Mouse (Mus musculus): ENCODE results near the gene Mapk6. TPM values are rescaled to one million over a fixed set of nuclear protein-coding genes. Genes with fewer than 3 reads are reported as not detected.
A peak's percentile ranks its signal among the peaks of the same experiment; 100 is the strongest.

The Mapk6 gene
- polyA plus RNA-seq, 1 experiment from 2014 or later = 142 TPM

GRCm38 (mm10) chr9:75428274-75428600 is 18.4 kb upstream of the Mapk6 start:
- Histone ChIP-seq H3K36me3 (ENCODE audit: control insufficient read depth, insufficient read depth, low read length) (no peaks in the 10 kb centered on the region), H3K4me3 (ENCODE audit: low read length) (no peak overlapping the region), H3K9me3 (ENCODE audit: control insufficient read depth, low read length) (no peaks in the 10 kb centered on the region), H3K4me2 (ENCODE audit: low read length) (no peak overlapping the region), H3K27me3 (replicated peaks; ENCODE audit: control insufficient read depth, insufficient read depth, low read length) (no peaks in the 10 kb centered on the region), H3K27ac (ENCODE audit: low read depth, low read length) (no peak overlapping the region), H3K9ac (ENCODE audit: low read depth, low read length) (no peak overlapping the region), H3K4me1 (ENCODE audit: control insufficient read depth, insufficient read depth, low read depth, low read length) (no peaks in the 10 kb centered on the region)
- 77% methylated on average over 2 of the region's 2 CpGs for WGBS
- ATAC-seq = no peak

- H3K9me3 ChIP-seq (ENCODE audit: control insufficient read depth, low read length) = no peaks in the 10 kb centered on the region
- H3K4me2 ChIP-seq (ENCODE audit: low read length) = no peak overlapping the region
- 75% methylated on average over 9 of the region's 9 CpGs for WGBS
- H3K9ac ChIP-seq (ENCODE audit: low read depth, low read length) = no peak overlapping the region
- ATAC-seq = 0 out of 2 replicates have a peak, but pooled peaks have one; percentile 50
- no peaks in the 10 kb centered on the region for H3K4me1 ChIP-seq (ENCODE audit: control insufficient read depth, insufficient read depth, low read depth, low read length)
- H3K4me3 ChIP-seq (ENCODE audit: low read length) = no peak overlapping the region
- H3K27ac ChIP-seq (ENCODE audit: low read depth, low read length) = no peak overlapping the region
- H3K36me3 ChIP-seq (ENCODE audit: control insufficient read depth, insufficient read depth, low read length) = no peaks in the 10 kb centered on the region
- no peaks in the 10 kb centered on the region for H3K27me3 ChIP-seq (replicated peaks; ENCODE audit: control insufficient read depth, insufficient read depth, low read length)
Measured at GRCm38 (mm10) chr9:75427366-75428273, 17.8 kb upstream of the Mapk6 start.

- Histone ChIP-seq H3K4me3 (ENCODE audit: low read length) (no peak overlapping the region), H3K4me1 (ENCODE audit: control insufficient read depth, insufficient read depth, low read depth, low read length) (no peaks in the 10 kb centered on the region), H3K27me3 (replicated peaks; ENCODE audit: control insufficient read depth, insufficient read depth, low read length) (no peaks in the 10 kb centered on the region), H3K36me3 (ENCODE audit: control insufficient read depth, insufficient read depth, low read length) (no peaks in the 10 kb centered on the region), H3K4me2 (ENCODE audit: low read length) (no peak overlapping the region), H3K27ac (ENCODE audit: low read depth, low read length) (no peak overlapping the region), H3K9ac (ENCODE audit: low read depth, low read length) (no peak overlapping the region), H3K9me3 (ENCODE audit: control insufficient read depth, low read length) (no peaks in the 10 kb centered on the region)
- ATAC-seq = no peak
- 90% methylated on average over 7 of the region's 7 CpGs for WGBS
Measured at GRCm38 (mm10) chr9:75425796-75426391, 16.1 kb upstream of the Mapk6 start.

- WGBS = 59% methylated on average over 6 of the region's 6 CpGs
- Histone ChIP-seq H3K36me3 (ENCODE audit: control insufficient read depth, insufficient read depth, low read length) (no peaks in the 10 kb centered on the region), H3K27me3 (replicated peaks; ENCODE audit: control insufficient read depth, insufficient read depth, low read length) (no peaks in the 10 kb centered on the region), H3K4me1 (ENCODE audit: control insufficient read depth, insufficient read depth, low read depth, low read length) (no peaks in the 10 kb centered on the region), H3K4me3 (ENCODE audit: low read length) (no peak overlapping the region), H3K27ac (ENCODE audit: low read depth, low read length) (no peak overlapping the region), H3K4me2 (ENCODE audit: low read length) (no peak overlapping the region), H3K9ac (ENCODE audit: low read depth, low read length) (no peak overlapping the region), H3K9me3 (ENCODE audit: control insufficient read depth, low read length) (no peaks in the 10 kb centered on the region)
- no peak for ATAC-seq
Measured at GRCm38 (mm10) chr9:75424358-75425150, 14.7 kb upstream of the Mapk6 start.

- no peaks in the 10 kb centered on the region for H3K36me3 ChIP-seq (ENCODE audit: control insufficient read depth, insufficient read depth, low read length)
- no peaks in the 10 kb centered on the region for H3K4me1 ChIP-seq (ENCODE audit: control insufficient read depth, insufficient read depth, low read depth, low read length)
- H3K9ac ChIP-seq (ENCODE audit: low read depth, low read length) = no peak overlapping the region
- no peak for ATAC-seq
- no peak overlapping the region for H3K27ac ChIP-seq (ENCODE audit: low read depth, low read length)
- no peak overlapping the region for H3K4me2 ChIP-seq (ENCODE audit: low read length)
- 77% methylated on average over 5 of the region's 5 CpGs for WGBS
- H3K9me3 ChIP-seq (ENCODE audit: control insufficient read depth, low read length) = no peaks in the 10 kb centered on the region
- H3K27me3 ChIP-seq (replicated peaks; ENCODE audit: control insufficient read depth, insufficient read depth, low read length) = no peaks in the 10 kb centered on the region
- H3K4me3 ChIP-seq (ENCODE audit: low read length) = no peak overlapping the region
Measured at GRCm38 (mm10) chr9:75423683-75424082, 13.9 kb upstream of the Mapk6 start.

GRCm38 (mm10) chr9:75422251-75422691 is 12.5 kb upstream of the Mapk6 start:
- Histone ChIP-seq H3K9me3 (ENCODE audit: control insufficient read depth, low read length) (no peaks in the 10 kb centered on the region), H3K4me1 (ENCODE audit: control insufficient read depth, insufficient read depth, low read depth, low read length) (no peaks in the 10 kb centered on the region), H3K36me3 (ENCODE audit: control insufficient read depth, insufficient read depth, low read length) (no peaks in the 10 kb centered on the region), H3K27me3 (replicated peaks; ENCODE audit: control insufficient read depth, insufficient read depth, low read length) (no peaks in the 10 kb centered on the region), H3K4me2 (ENCODE audit: low read length) (no peak overlapping the region), H3K27ac (ENCODE audit: low read depth, low read length) (no peak overlapping the region), H3K4me3 (ENCODE audit: low read length) (no peak overlapping the region), H3K9ac (ENCODE audit: low read depth, low read length) (no peak overlapping the region)
- WGBS = 95% methylated on average over 3 of the region's 3 CpGs
- ATAC-seq = no peak

GRCm38 (mm10) chr9:75414204-75414603 is 4.4 kb upstream of the Mapk6 start:
- no peak for ATAC-seq
- Histone ChIP-seq H3K9ac (ENCODE audit: low read depth, low read length) (no peak overlapping the region), H3K4me2 (ENCODE audit: low read length) (no peak overlapping the region), H3K27me3 (replicated peaks; ENCODE audit: control insufficient read depth, insufficient read depth, low read length) (no peaks in the 10 kb centered on the region), H3K4me1 (ENCODE audit: control insufficient read depth, insufficient read depth, low read depth, low read length) (peaks cover 6% of the 10 kb centered on the region), H3K4me3 (ENCODE audit: low read length) (no peak overlapping the region), H3K36me3 (ENCODE audit: control insufficient read depth, insufficient read depth, low read length) (no peaks in the 10 kb centered on the region), H3K9me3 (ENCODE audit: control insufficient read depth, low read length) (no peaks in the 10 kb centered on the region), H3K27ac (ENCODE audit: low read depth, low read length) (no peak overlapping the region)
- 55% methylated on average over 5 of the region's 5 CpGs for WGBS

GRCm38 (mm10) chr9:75413206-75413605 is 3.4 kb upstream of the Mapk6 start:
- WGBS = 82% methylated on average over 5 of the region's 5 CpGs
- no peak overlapping the region for H3K9ac ChIP-seq (ENCODE audit: low read depth, low read length)
- no peak overlapping the region for H3K4me3 ChIP-seq (ENCODE audit: low read length)
- H3K36me3 ChIP-seq (ENCODE audit: control insufficient read depth, insufficient read depth, low read length) = no peaks in the 10 kb centered on the region
- no peak for ATAC-seq
- H3K27me3 ChIP-seq (replicated peaks; ENCODE audit: control insufficient read depth, insufficient read depth, low read length) = no peaks in the 10 kb centered on the region
- no peak overlapping the region for H3K27ac ChIP-seq (ENCODE audit: low read depth, low read length)
- no peaks in the 10 kb centered on the region for H3K9me3 ChIP-seq (ENCODE audit: control insufficient read depth, low read length)
- no peak overlapping the region for H3K4me2 ChIP-seq (ENCODE audit: low read length)
- H3K4me1 ChIP-seq (ENCODE audit: control insufficient read depth, insufficient read depth, low read depth, low read length) = peaks cover 6% of the 10 kb centered on the region

- no peak overlapping the region for H3K4me2 ChIP-seq (ENCODE audit: low read length)
- no peak overlapping the region for H3K9ac ChIP-seq (ENCODE audit: low read depth, low read length)
- H3K36me3 ChIP-seq (ENCODE audit: control insufficient read depth, insufficient read depth, low read length) = no peaks in the 10 kb centered on the region
- peaks cover 15% of the 10 kb centered on the region for H3K4me1 ChIP-seq (ENCODE audit: control insufficient read depth, insufficient read depth, low read depth, low read length)
- H3K9me3 ChIP-seq (ENCODE audit: control insufficient read depth, low read length) = no peaks in the 10 kb centered on the region
- no peak overlapping the region for H3K4me3 ChIP-seq (ENCODE audit: low read length)
- ATAC-seq = no peak
- H3K27me3 ChIP-seq (replicated peaks; ENCODE audit: control insufficient read depth, insufficient read depth, low read length) = no peaks in the 10 kb centered on the region
- H3K27ac ChIP-seq (ENCODE audit: low read depth, low read length) = no peak overlapping the region
- WGBS = 86% methylated on average over 9 of the region's 9 CpGs
Measured at GRCm38 (mm10) chr9:75411584-75411983, 1.8 kb upstream of the Mapk6 start.
